Mouse (Mus musculus) 3T3-L1 (cell line): ENCODE measurements around the gene Exoc4.

Experiments
- DNase-seq: peaks from one replicate; pipeline ENCODE4 v3.0.0-alpha.2; 2015; ENCODE audit warnings: low read depth, low spot score

Gene Exoc4

DNA sequence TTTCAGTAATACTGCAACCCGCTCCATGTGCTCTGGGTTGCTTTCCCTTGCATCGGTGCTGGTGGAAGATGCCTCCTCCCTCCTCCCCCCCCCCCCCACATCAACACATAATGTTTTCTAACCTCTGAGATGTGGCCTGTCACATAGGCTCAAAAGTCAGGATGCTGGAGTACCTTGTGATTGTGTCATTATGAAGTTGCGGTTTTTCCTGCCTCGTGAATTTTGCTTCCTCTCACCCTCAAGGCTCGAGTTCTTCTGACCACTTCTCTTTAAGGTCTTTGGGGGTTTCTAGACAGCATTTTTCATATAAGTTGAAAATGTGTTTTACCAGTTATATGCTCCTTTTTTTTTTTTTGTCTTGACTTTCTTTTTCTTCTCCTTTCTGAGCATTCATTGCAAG is 507.1 kb downstream of the Exoc4 start:
- DNase-seq: no peak

DNA sequence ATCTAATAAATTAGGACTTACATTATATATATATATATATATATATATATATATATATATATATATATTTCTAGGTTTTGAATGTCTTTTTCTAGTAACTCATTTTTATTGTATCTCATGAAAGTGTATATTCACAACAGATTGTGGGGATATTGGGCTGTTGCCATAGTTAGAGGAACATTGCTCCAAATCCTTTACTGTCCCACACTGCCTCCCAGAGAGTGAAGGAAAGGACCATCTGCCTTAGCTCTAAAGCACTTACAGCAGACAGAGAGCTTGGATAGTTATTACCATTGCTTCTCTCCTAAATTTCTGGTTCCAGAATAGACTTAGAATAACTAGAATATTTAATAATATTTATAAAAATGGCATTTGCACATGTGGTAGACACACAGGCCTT is 512.7 kb downstream of the Exoc4 start:
- no peak for DNase-seq

GRCm38 (mm10) chr6:33763245-33763644 is 514.4 kb downstream of the Exoc4 start:
- no peak for DNase-seq

DNA sequence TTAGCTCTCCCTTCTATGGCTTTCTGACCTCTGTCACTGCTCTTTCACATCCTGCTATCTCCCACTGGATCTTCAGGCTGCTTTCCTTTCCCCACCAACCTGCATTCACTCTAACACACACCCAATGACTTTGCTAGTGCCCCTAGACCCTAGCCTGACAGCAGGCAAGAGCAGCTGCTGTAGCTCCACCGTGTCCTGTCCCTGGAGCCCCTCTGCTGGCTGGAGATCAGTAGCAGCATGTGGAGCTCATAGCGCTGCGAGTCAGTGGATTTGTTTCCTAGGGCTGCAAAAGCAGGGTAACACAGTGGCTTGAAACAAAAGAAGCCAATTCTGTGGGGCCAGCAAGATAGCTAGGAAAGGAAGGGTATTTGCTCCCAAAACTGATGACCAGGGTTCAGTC is 515.1 kb downstream of the Exoc4 start:
- no peak for DNase-seq

DNA sequence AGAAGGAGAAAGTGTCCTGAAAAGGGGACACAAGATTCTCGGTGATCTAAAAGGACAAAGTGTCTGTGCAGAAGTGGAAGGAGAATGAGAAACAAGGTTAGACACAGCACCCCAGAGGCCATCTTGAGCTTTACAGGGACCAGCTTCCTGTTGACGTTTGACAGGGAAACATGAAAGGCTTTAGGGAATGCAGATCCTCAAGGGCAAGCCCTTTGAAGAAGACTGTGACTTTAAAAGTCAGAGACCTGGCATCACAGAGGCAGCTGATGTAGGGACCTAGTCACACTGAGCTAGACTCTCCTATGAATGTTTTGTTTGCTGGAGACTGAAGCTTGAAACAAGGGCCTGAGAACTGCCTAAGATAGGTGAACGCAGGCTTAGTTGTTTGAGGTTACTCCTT is 520.4 kb downstream of the Exoc4 start:
- DNase-seq: no peak

- DNase-seq: no peak
Measured at GRCm38 (mm10) chr6:33770021-33770420, 521.1 kb downstream of the Exoc4 start.

- DNase-seq: no peak
Measured at GRCm38 (mm10) chr6:33772551-33773315, 523.8 kb downstream of the Exoc4 start.

- DNase-seq: no peak
Measured at GRCm38 (mm10) chr6:33792604-33793003, 543.7 kb downstream of the Exoc4 start.

- no peak for DNase-seq
Measured at GRCm38 (mm10) chr6:33801254-33801653, 552.4 kb downstream of the Exoc4 start.

DNA sequence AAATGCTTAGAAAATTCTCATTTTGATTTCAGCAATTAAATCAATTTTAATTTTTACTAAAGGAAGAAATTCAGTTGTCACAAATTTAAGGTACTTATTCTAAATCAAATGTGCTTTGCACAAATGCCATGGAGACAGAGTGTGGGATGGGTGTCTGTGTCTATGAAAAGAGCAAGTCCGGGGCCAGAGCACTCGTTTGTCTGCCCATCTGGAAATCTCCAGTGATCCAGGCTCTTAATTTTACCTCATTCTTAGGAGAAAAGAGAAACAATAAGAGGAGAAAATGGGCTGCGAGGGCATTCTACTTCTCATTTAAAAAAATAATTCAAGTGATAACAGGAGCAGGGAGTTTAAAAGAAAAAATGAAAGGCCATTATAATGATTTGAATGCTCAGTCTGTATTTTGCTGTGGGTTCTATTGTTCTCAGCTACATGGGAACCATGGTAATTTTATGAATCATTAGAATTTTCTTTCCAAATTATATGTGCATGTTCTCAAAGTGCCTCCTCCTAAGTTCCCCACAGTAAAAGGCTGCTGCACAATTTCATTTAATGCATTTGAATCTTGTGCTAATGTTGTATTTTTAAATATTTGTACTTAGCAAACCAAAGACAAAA is 554.7 kb downstream of the Exoc4 start:
- DNase-seq: no peak

DNA sequence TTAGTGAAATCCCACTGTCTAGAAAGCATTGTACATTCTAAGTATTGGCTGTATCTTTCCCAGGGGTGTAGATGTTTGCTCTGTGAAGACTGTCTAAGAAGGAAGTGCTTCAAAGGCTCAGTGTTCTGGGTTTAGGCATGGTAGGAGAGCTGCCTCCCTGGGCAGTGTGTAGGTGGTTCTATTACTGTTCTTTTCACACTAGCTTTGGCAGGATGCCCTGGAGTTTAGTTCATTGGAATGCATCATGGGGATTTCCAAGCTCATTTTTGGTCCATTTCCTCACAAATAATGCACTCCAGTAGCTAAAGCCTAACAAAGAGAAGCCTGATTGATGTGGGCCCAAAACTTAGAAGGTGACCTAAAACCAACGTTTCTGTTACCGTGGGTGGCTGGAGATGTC is 555.9 kb downstream of the Exoc4 start:
- DNase-seq: peak; percentile 96

- DNase-seq: no peak
Measured at GRCm38 (mm10) chr6:33806072-33806782, 557.3 kb downstream of the Exoc4 start.

DNA sequence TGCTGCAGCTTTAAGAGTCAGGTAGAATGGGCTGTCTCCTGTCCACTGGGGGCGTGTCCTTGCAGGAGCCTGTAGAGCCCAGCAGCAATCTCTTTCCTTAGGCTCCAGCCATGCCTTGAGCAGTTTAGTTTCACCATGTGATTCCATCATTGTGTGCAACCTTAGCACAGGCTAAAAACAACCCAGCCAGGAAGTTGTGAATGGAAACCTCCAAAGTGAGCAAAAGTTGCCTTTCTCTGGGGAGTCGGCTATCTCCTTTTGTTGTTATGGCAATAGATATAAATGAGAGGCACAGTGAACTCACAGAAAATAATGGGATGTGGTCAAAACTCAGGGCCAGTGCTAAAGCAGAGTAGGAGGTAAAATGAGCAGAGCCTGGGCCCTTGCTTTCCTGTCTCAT is 565.5 kb downstream of the Exoc4 start:
- DNase-seq: no peak

DNA sequence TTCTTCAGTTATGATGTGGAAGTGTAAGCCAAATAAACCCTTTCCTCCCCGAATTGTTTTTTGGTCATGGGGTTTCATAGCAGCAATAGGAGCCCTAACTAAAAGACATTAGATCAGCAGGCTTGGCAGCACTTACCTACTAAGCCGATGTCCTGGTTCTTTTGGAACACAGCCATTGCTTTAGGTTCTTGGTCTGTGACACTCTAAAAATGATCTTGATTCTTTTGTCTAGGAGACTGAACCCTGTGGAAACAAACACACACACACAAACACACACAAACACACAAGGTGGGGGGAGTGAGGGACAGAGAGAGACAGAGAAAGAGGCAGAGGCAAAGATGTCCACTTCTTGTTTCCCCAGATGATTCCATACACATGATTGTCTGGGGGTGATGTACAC is 574.3 kb downstream of the Exoc4 start:
- no peak for DNase-seq

GRCm38 (mm10) chr6:33823777-33824302 is 575.0 kb downstream of the Exoc4 start:
- DNase-seq: no peak

GRCm38 (mm10) chr6:33828499-33828898 is 579.6 kb downstream of the Exoc4 start:
- DNase-seq: no peak

DNA sequence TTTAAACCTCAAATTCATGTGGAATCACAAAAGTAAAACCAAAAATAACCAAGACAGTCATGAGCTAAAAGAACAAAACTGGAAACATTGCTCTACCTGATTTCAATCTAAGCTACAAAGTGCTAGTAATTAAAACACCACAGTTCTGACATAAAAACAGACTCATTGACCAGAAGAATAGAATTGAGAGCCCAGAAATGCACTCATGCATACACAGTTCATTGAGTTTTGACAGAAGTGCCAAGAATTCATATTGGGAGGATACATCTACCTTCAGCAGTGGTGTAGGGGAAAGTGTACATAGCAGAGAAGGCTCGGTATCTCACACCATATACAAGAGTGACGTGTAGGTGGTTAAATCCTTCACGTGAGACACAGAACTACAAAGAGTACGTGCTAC is 580.4 kb downstream of the Exoc4 start:
- no peak for DNase-seq

DNA sequence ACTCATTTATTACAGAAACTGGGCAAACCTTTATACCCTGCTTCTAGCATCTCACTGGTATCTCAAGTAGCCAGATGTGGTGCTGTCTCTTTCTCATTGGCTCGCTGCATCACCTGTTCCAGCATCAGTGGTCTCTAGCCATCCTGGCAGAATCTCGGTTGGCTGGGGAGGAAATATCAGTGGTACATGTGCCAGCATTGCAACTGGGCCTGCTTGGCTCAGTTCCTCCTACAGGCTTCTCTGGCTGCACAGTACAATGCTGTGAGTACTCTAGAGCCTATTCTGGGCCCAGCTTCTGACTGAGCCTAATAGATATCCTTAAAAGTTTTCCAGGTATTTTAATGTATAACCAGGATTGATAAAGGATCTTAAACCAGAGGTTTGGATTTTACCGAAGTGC is 582.4 kb downstream of the Exoc4 start:
- DNase-seq: no peak

DNA sequence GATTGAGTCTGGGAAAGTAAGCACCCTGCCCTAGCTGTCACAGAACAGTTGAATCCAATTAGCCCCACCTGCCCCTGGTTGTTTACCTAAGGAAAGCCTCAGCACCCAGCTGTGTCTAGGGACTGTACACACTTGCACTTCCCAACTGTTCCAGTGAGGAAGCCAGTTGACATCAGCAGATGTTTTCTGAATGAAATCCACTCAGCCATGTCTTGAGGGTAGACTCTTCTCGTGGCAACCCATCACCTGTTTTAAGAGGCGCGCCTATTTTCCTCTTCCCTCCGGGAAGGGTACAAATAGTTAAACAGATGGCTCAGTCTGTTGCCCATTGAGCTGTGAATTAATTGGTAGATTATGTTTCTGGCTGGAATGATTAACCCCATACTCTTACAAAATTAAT is 584.1 kb downstream of the Exoc4 start:
- DNase-seq: no peak

DNA sequence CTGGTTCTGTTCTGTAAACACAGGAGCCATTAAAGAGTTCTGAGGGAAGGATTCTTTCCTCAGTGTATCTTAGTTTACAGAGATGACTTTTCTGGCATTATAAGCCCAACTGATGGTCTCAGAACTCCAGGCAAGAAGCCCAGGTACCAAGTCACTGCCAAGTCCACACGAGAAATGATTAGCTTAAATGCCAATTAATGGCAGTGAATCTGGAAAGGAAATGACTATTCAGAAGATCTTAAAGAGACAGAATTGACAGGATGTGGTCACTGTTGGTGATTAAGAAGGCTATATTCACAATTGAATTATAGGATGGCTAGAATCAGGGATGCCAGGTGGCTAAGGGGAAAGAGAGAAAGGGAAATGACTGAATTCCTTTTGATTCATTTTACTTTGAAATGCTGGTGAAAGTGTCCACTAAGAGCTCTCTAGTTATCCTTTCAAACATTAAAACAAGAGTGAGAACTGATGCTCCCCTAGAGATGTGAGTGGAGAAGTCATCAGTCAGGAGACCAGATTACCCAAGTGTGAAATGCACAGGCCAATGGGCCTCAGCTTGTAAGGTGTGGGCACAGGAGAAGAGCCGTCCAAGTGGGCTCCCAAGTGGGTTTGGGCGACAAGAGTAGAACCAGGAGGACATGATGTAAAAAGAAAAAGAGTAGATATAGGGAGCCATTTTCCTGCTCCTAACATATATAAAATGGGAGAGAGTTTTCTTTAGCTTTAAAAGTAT is 587.3 kb downstream of the Exoc4 start:
- DNase-seq: no peak

DNA sequence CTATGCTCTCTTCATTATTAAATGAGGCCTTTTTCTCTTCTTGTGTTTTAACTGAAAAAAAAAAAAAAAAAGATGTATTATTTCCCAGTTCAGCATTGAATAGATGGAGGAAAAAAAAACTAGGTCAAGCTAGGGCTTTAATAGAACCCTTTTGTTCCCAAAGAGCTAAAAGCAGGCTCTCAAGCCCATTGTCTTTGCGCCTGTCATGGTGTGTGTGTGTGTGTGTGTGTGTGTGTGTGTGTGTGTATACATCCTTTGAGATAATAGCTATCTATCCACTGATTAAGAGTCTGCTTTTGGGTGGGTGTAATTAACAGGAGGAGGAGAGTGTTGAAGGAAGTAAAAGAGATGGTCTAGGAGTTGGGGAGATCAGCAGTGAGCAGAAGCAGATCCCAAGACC is 594.0 kb downstream of the Exoc4 start:
- DNase-seq: no peak

- DNase-seq: no peak
Measured at GRCm38 (mm10) chr6:33859049-33859448, 610.2 kb downstream of the Exoc4 start.
